In genomic region chr3:129375087-129375486, GRCm38 (mm10) we compare ENCODE assay signal across 18 mouse cellular contexts. TPM values are rescaled to one million over a fixed set of nuclear protein-coding genes. Genes with fewer than 3 reads are reported as not detected.
"Had no signal": no experiment of that assay in that cellular context is flagged by ENCODE, and none has a peak within 500 bp of the region (broad histone marks: within the 10 kb centered on the region; RNA-seq: fewer than 3 reads in every experiment).

No protein-coding gene starts in this region.

- H3K9ac ChIP-seq: lung, embryonic 15.5 days; midbrain, embryonic 13.5 days; midbrain, embryonic 15.5 days; neural tube, embryonic 12.5 days; stomach, embryonic 15.5 days had no signal

- H3K9me3 ChIP-seq: lung, embryonic 15.5 days; megakaryocyte, embryonic 14.5 days; midbrain, embryonic 13.5 days; midbrain, embryonic 15.5 days; neural tube, embryonic 12.5 days; stomach, embryonic 15.5 days had no signal

- H3K4me1 ChIP-seq: lung, embryonic 15.5 days; megakaryocyte, embryonic 14.5 days; midbrain, embryonic 13.5 days; midbrain, embryonic 15.5 days; neural tube, embryonic 12.5 days; stomach, embryonic 15.5 days had no signal

- DNase-seq: lung, adult 2 months; lung, postnatal 14 days; lung, postnatal 36 days; right cerebral cortex, postnatal 14 days; thymus, adult 2 months; thymus, postnatal 25 days; thymus, postnatal 4 days had no signal

- H3K4me3 ChIP-seq: lung, embryonic 15.5 days; megakaryocyte, embryonic 14.5 days; midbrain, embryonic 13.5 days; midbrain, embryonic 15.5 days; neural tube, embryonic 12.5 days; stomach, embryonic 15.5 days had no signal

- H3K27me3 ChIP-seq: lung, embryonic 15.5 days; megakaryocyte, embryonic 14.5 days; midbrain, embryonic 13.5 days; midbrain, embryonic 15.5 days; neural tube, embryonic 12.5 days; stomach, embryonic 15.5 days had no signal

- H3K27ac ChIP-seq: lung, embryonic 15.5 days; macrophage; midbrain, embryonic 13.5 days; midbrain, embryonic 15.5 days; neural tube, embryonic 12.5 days; stomach, embryonic 15.5 days; stomach, postnatal 0 days had no signal

- H3K36me3 ChIP-seq: lung, embryonic 15.5 days; midbrain, embryonic 13.5 days; midbrain, embryonic 15.5 days; neural tube, embryonic 12.5 days; stomach, embryonic 15.5 days had no signal

RNA-seq across cellular contexts. Expression of gene Enpep, which starts 42.6 kb away (rescaled TPM):
- total RNA-seq: megakaryocyte progenitor cell, adult 5-6 weeks; monocyte, adult 5-6 weeks; neutrophil, adult 5-6 weeks had no signal
- polyA plus RNA-seq: macrophage had no signal
